18 mouse cellular contexts compared by ENCODE assay signal in genomic region chr12:76401674-76402073, GRCm38 (mm10). TPM values are rescaled to one million over a fixed set of nuclear protein-coding genes. Genes with fewer than 3 reads are reported as not detected.
A peak's percentile ranks its signal among the peaks of the same experiment; 100 is the strongest.
DNase-seq lines count a peak whose midpoint lies in the region; ATAC-seq and TF ChIP-seq lines count a peak whose summit lies in the region.
"Had no signal": no experiment of that assay in that cellular context is flagged by ENCODE, and none has a peak within 500 bp of the region (broad histone marks: within the 10 kb centered on the region; RNA-seq: fewer than 3 reads in every experiment).

No protein-coding gene starts in this region.

- H3K9me3 ChIP-seq in kidney, postnatal 0 days (replicated peaks; ENCODE audit: low read length), result no peaks in the 10 kb centered on the region
- H3K9me3 ChIP-seq: forebrain, embryonic 15.5 days; limb, embryonic 13.5 days; neural tube, embryonic 15.5 days had no signal

- DNase-seq in kidney, postnatal 0 days (ENCODE audit: low spot score), result no peak
- no peak for DNase-seq in kidney, adult 11 months
- DNase-seq in thymus, postnatal 4 days, result peak; percentile 25
- DNase-seq in thymus, adult 2 months, result no peak
- DNase-seq in R1 (ENCODE audit: low read depth, low spot score), result peak; percentile 73
- DNase-seq in cerebellum, postnatal 36 days, result no peak
- no peak for DNase-seq in spleen, postnatal 14 days (ENCODE audit: low spot score in 2 of 2)
- DNase-seq: adrenal gland, postnatal 36 days; cerebellum, adult 11-12 months; gastrocnemius, postnatal 36 days; kidney, postnatal 14 days; right cerebral cortex, adult 18-20 months had no signal

- 0 out of 2 replicates have a peak, but pooled peaks cover 5% of the 10 kb centered on the region for H3K27me3 ChIP-seq in kidney, postnatal 0 days (ENCODE audit: insufficient read depth, low read length)
- peaks cover 14% of the 10 kb centered on the region; the same call in 1 of the 2 replicates for H3K27me3 ChIP-seq in thymus, adult 2 months (ENCODE audit: control insufficient read depth, insufficient read depth, low read length)

- H3K4me3 ChIP-seq in kidney, postnatal 0 days (replicated peaks; ENCODE audit: low read depth, low read length), result no peak overlapping the region
- H3K4me3 ChIP-seq in thymus, adult 2 months (ENCODE audit: control insufficient read depth, insufficient read depth, low read length), result no peak overlapping the region
- H3K4me3 ChIP-seq: forebrain, embryonic 15.5 days; limb, embryonic 13.5 days; neural tube, embryonic 15.5 days had no signal

- peaks cover 14% of the 10 kb centered on the region for H3K4me1 ChIP-seq in kidney, postnatal 0 days (replicated peaks; ENCODE audit: insufficient read depth, low read length)
- peaks cover 24% of the 10 kb centered on the region for H3K4me1 ChIP-seq in thymus, adult 2 months (replicated peaks; ENCODE audit: control insufficient read depth, insufficient read depth, low read length)

- no peak for TF ChIP-seq POLR2A in thymus, adult 2 months (IDR thresholded peaks at IDR 0.05; ENCODE audit: control insufficient read depth, extremely low read depth, insufficient read depth, low read length, poor library complexity)

- H3K4me2 ChIP-seq in kidney, postnatal 0 days (ENCODE audit: low read length), result no peak overlapping the region
- H3K4me2 ChIP-seq: forebrain, embryonic 15.5 days; limb, embryonic 13.5 days; neural tube, embryonic 15.5 days had no signal

- WGBS in kidney, postnatal 0 days, result 61% methylated on average over 3 of the region's 3 CpGs
- WGBS in thymus, adult 2 months, result 82% methylated on average over 3 of the region's 3 CpGs

- H3K27ac ChIP-seq in kidney, postnatal 0 days, result no peak overlapping the region
- H3K27ac ChIP-seq in thymus, adult 2 months (ENCODE audit: control insufficient read depth, insufficient read depth, low read length), result no peak overlapping the region
- H3K27ac ChIP-seq: forebrain, embryonic 15.5 days; limb, embryonic 13.5 days; macrophage; neural tube, embryonic 15.5 days had no signal

- H3K36me3 ChIP-seq in kidney, postnatal 0 days (ENCODE audit: insufficient read depth, low read length), result no peaks in the 10 kb centered on the region
- no peaks in the 10 kb centered on the region for H3K36me3 ChIP-seq in thymus, adult 2 months (ENCODE audit: control insufficient read depth, insufficient read depth, low read length)
- H3K36me3 ChIP-seq: forebrain, embryonic 15.5 days; limb, embryonic 13.5 days; neural tube, embryonic 15.5 days had no signal

- no peak overlapping the region for H3K9ac ChIP-seq in kidney, postnatal 0 days (ENCODE audit: low read depth, low read length)
- H3K9ac ChIP-seq: forebrain, embryonic 15.5 days; limb, embryonic 13.5 days; neural tube, embryonic 15.5 days had no signal

- TF ChIP-seq CTCF in kidney, postnatal 0 days (IDR thresholded peaks at IDR 0.05; ENCODE audit: low read depth), result peak; percentile 44
- TF ChIP-seq CTCF in thymus, adult 2 months (IDR thresholded peaks at IDR 0.05; ENCODE audit: borderline replicate concordance, control insufficient read depth, extremely low read depth, insufficient read depth, low read length, poor library complexity), result no peak

- no peak for ATAC-seq in kidney, postnatal 0 days (replicated peaks; ENCODE audit: low FRiP score, low read depth)
- ATAC-seq: forebrain, embryonic 15.5 days; hindbrain, embryonic 16.5 days; midbrain, embryonic 16.5 days had no signal

RNA-seq across cellular contexts. Expression of gene Hspa2, which starts 2.3 kb away (rescaled TPM):
- polyA plus RNA-seq in kidney, postnatal 0 days (2015; fragmentation: Nextera tagmentation; extraction: Ambion mirVana), result 12.4 and 14.6 TPM in 2 replicates
- 5.1 and 6.0 TPM in 2 replicates for polyA plus RNA-seq in thymus, adult 2 months (2012; rRNA removed)

RNA-seq across cellular contexts. Expression of gene Ppp1r36, which starts 15.7 kb away (rescaled TPM):
- 7.2 and 7.5 TPM in 2 replicates for polyA plus RNA-seq in kidney, postnatal 0 days (2015; fragmentation: Nextera tagmentation; extraction: Ambion mirVana)
- polyA plus RNA-seq in thymus, adult 2 months (2012; rRNA removed), result not detected in 2 replicates
- polyA plus RNA-seq: macrophage had no signal

RNA-seq across cellular contexts. Expression of gene Zbtb1, which starts 31.6 kb away (rescaled TPM):
- polyA plus RNA-seq in kidney, postnatal 0 days (2015; fragmentation: Nextera tagmentation; extraction: Ambion mirVana), result 8.2 and 9.0 TPM in 2 replicates
- 7.2 and 8.0 TPM in 2 replicates for polyA plus RNA-seq in thymus, adult 2 months (2012; rRNA removed)

RNA-seq across cellular contexts. Expression of gene Zbtb25, which starts 32.3 kb away (rescaled TPM):
- polyA plus RNA-seq in kidney, postnatal 0 days (2015; fragmentation: Nextera tagmentation; extraction: Ambion mirVana), result 13.0 and 13.2 TPM in 2 replicates
- 22.1 and 28.7 TPM in 2 replicates for polyA plus RNA-seq in thymus, adult 2 months (2012; rRNA removed)

Comparison
In these comparisons a context has a peak if more than half of its experiments do, and no peak if none do; other contexts are left out.
1. DNase-seq: peak in thymus, postnatal 4 days (single experiment) and R1 (single experiment); none in kidney, postnatal 0 days (single experiment), kidney, adult 11 months (single experiment), thymus, adult 2 months (single experiment), cerebellum, postnatal 36 days (0 of 2) and spleen, postnatal 14 days (0 of 2).